Comparison of ENCODE assay signal across 22 mouse cellular contexts in the genomic region with DNA sequence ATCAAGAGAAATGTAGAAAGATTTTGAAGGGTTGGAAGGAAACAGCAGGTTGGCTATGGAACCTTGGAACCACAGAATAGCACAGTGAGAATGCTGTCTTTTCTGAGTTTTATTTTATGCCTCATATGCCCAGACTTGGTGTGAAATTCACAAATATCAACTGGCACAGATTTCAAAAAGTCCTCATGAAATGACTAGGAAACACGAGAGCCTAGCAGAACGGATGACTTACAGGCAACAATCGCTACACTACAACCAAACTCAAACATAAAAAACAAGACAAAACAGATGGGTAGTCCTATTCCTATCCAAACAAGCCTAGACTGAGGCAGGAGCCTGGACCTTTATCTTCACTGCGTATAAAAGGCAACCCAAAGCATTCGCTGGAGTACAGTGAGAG.
"Had no signal": no experiment of that assay in that cellular context is flagged by ENCODE, and none has a peak within 500 bp of the region (broad histone marks: within the 10 kb centered on the region; RNA-seq: fewer than 3 reads in every experiment).

No protein-coding gene starts in this region.

- H3K9me3 ChIP-seq: limb, embryonic 12.5 days; limb, embryonic 15.5 days; midbrain, embryonic 12.5 days; midbrain, embryonic 15.5 days; neural tube, embryonic 12.5 days; neural tube, embryonic 15.5 days had no signal

- H3K27me3 ChIP-seq: limb, embryonic 12.5 days; limb, embryonic 15.5 days; midbrain, embryonic 12.5 days; midbrain, embryonic 15.5 days; neural tube, embryonic 12.5 days; neural tube, embryonic 15.5 days had no signal

- DNase-seq: kidney, adult 18-20 months; kidney, adult 9 months; kidney, postnatal 14 days; kidney, postnatal 4 days; left cerebral cortex, postnatal 4 days; liver, postnatal 0 days; lung, embryonic 14.5 days; right cerebral cortex, adult 18-20 months; right cerebral cortex, postnatal 14 days; right cerebral cortex, postnatal 4 days; thymus, postnatal 25 days had no signal

- ATAC-seq: liver, postnatal 0 days; lung, postnatal 0 days; midbrain, embryonic 15.5 days had no signal

- H3K4me2 ChIP-seq: limb, embryonic 12.5 days; limb, embryonic 15.5 days; liver, embryonic 11.5 days; lung, embryonic 14.5 days; midbrain, embryonic 12.5 days; midbrain, embryonic 15.5 days; neural tube, embryonic 12.5 days; neural tube, embryonic 15.5 days had no signal

- H3K36me3 ChIP-seq: limb, embryonic 12.5 days; limb, embryonic 15.5 days; midbrain, embryonic 12.5 days; neural tube, embryonic 12.5 days; neural tube, embryonic 15.5 days had no signal

- H3K4me1 ChIP-seq: limb, embryonic 15.5 days; neural tube, embryonic 12.5 days had no signal

- H3K9ac ChIP-seq: limb, embryonic 12.5 days; limb, embryonic 15.5 days; liver, embryonic 14.5 days; liver, postnatal 0 days; lung, embryonic 14.5 days; midbrain, embryonic 12.5 days; midbrain, embryonic 15.5 days; neural tube, embryonic 12.5 days; neural tube, embryonic 15.5 days had no signal

- H3K27ac ChIP-seq: limb, embryonic 12.5 days; limb, embryonic 15.5 days; liver, embryonic 14.5 days; macrophage; midbrain, embryonic 12.5 days; midbrain, embryonic 15.5 days; neural tube, embryonic 12.5 days; neural tube, embryonic 15.5 days; stomach, postnatal 0 days had no signal

- H3K4me3 ChIP-seq: limb, embryonic 12.5 days; limb, embryonic 15.5 days; midbrain, embryonic 12.5 days; midbrain, embryonic 15.5 days; neural tube, embryonic 12.5 days; neural tube, embryonic 15.5 days had no signal
